Comparison of ENCODE assay signal across 19 mouse cellular contexts in genomic region chr7:30163113-30163512, GRCm38 (mm10). TPM values are rescaled to one million over a fixed set of nuclear protein-coding genes. Genes with fewer than 3 reads are reported as not detected.
"Had no signal": no experiment of that assay in that cellular context is flagged by ENCODE, and none has a peak within 500 bp of the region (broad histone marks: within the 10 kb centered on the region; RNA-seq: fewer than 3 reads in every experiment).

No protein-coding gene starts in this region.

- H3K4me3 ChIP-seq: liver, embryonic 15.5 days; lung, embryonic 15.5 days; megakaryocyte, embryonic 14.5 days; midbrain, embryonic 15.5 days; neural tube, embryonic 12.5 days had no signal

- H3K4me1 ChIP-seq: limb, embryonic 12.5 days; neural tube, embryonic 12.5 days had no signal

- DNase-seq: kidney, adult 2 months; kidney, postnatal 4 days; liver; lung, postnatal 14 days; right cerebral cortex, postnatal 4 days; spleen, adult 18-20 months; thymus, adult 2 months; thymus, postnatal 25 days had no signal

- ATAC-seq: midbrain, embryonic 15.5 days had no signal

- H3K4me2 ChIP-seq: limb, embryonic 12.5 days; liver, embryonic 15.5 days; lung, embryonic 15.5 days; midbrain, embryonic 11.5 days; midbrain, embryonic 15.5 days; neural tube, embryonic 12.5 days had no signal

- H3K27me3 ChIP-seq: limb, embryonic 12.5 days; liver, embryonic 15.5 days; lung, embryonic 15.5 days; megakaryocyte, embryonic 14.5 days; midbrain, embryonic 15.5 days; neural tube, embryonic 12.5 days had no signal

- H3K27ac ChIP-seq: kidney, postnatal 0 days; limb, embryonic 12.5 days; liver, embryonic 15.5 days; lung, embryonic 15.5 days; macrophage; midbrain, embryonic 15.5 days; neural tube, embryonic 12.5 days had no signal

- H3K9ac ChIP-seq: limb, embryonic 12.5 days; liver, embryonic 15.5 days; lung, embryonic 15.5 days; midbrain, embryonic 15.5 days; neural tube, embryonic 12.5 days had no signal

RNA-seq across cellular contexts. Expression of gene Cox7a1, which starts 20.8 kb away (rescaled TPM):
- total RNA-seq: monocyte, adult 5-6 weeks; neutrophil, adult 5-6 weeks had no signal
